ENCODE assay signal across 9 mouse cellular contexts in the genomic region with DNA sequence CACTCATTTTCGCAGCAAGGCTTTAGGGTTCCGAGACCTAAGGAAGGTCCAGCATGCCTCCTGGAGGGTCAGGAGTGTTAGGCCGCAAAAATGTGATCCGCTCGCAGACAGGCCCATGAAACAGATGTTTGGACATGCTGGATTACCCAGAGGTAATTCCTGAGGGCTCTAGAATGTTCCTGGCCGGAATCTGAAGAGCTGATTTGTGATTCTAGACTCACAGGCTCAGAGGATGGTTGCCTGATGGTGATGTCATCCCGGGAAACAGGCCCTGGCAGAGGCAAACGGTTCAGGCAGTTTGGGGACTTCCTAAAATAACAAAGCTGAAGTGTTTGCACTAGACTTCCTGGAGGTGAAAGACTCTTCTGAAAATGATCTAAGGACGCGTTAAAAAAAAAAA. TPM values are rescaled to one million over a fixed set of nuclear protein-coding genes. Genes with fewer than 3 reads are reported as not detected.
DNase-seq lines count a peak whose midpoint lies in the region; ATAC-seq and TF ChIP-seq lines count a peak whose summit lies in the region.
"Had no signal": no experiment of that assay in that cellular context is flagged by ENCODE, and none has a peak within 500 bp of the region (broad histone marks: within the 10 kb centered on the region; RNA-seq: fewer than 3 reads in every experiment).

No protein-coding gene starts in this region.

- H3K9ac ChIP-seq in neural tube, embryonic 11.5 days (ENCODE audit: low read length): no peak overlapping the region
- H3K9ac ChIP-seq in embryonic facial prominence, embryonic 15.5 days: no peak overlapping the region
- H3K9ac ChIP-seq in heart, embryonic 14.5 days (ENCODE audit: low read length): peak overlapping the region; percentile 62
- no peak overlapping the region for H3K9ac ChIP-seq in kidney, postnatal 0 days (ENCODE audit: low read depth, low read length)
- no peak overlapping the region for H3K9ac ChIP-seq in midbrain, embryonic 15.5 days
- H3K9ac ChIP-seq: liver, embryonic 13.5 days had no signal

- TF ChIP-seq CTCF in kidney, postnatal 0 days (IDR thresholded peaks at IDR 0.05; ENCODE audit: low read depth): no peak

- H3K36me3 ChIP-seq in neural tube, embryonic 11.5 days (ENCODE audit: control insufficient read depth, insufficient read depth, low read length): no peaks in the 10 kb centered on the region
- no peaks in the 10 kb centered on the region for H3K36me3 ChIP-seq in embryonic facial prominence, embryonic 15.5 days
- no peaks in the 10 kb centered on the region for H3K36me3 ChIP-seq in heart, embryonic 14.5 days (ENCODE audit: control insufficient read depth, insufficient read depth, low read length)
- no peaks in the 10 kb centered on the region for H3K36me3 ChIP-seq in kidney, postnatal 0 days (ENCODE audit: insufficient read depth, low read length)
- no peaks in the 10 kb centered on the region for H3K36me3 ChIP-seq in midbrain, embryonic 15.5 days (replicated peaks)
- H3K36me3 ChIP-seq: liver, embryonic 13.5 days had no signal

- no peaks in the 10 kb centered on the region for H3K27me3 ChIP-seq in neural tube, embryonic 11.5 days (ENCODE audit: control insufficient read depth, insufficient read depth, low read length)
- H3K27me3 ChIP-seq in embryonic facial prominence, embryonic 15.5 days: no peaks in the 10 kb centered on the region
- no peaks in the 10 kb centered on the region for H3K27me3 ChIP-seq in heart, embryonic 14.5 days (ENCODE audit: control insufficient read depth, insufficient read depth, low read length)
- H3K27me3 ChIP-seq in kidney, postnatal 0 days (ENCODE audit: insufficient read depth, low read length): no peaks in the 10 kb centered on the region
- H3K27me3 ChIP-seq in midbrain, embryonic 15.5 days (replicated peaks): no peaks in the 10 kb centered on the region
- H3K27me3 ChIP-seq: liver, embryonic 13.5 days had no signal

- peak; percentile 35 for DNase-seq in neural tube, embryonic 11.5 days (ENCODE audit: low spot score)
- no peak for DNase-seq in neural tube, embryonic 10.5 days (ENCODE audit: extremely low spot score, low spot score)
- DNase-seq in kidney, postnatal 0 days (ENCODE audit: low spot score): peak; percentile 58
- no peak for DNase-seq in spleen, adult 12 weeks (ENCODE audit: low spot score)
- no peak for DNase-seq in spleen, postnatal 4 days (ENCODE audit: low spot score in 2 of 2)
- DNase-seq: liver, embryonic 13.5 days had no signal

- no peaks in the 10 kb centered on the region for H3K9me3 ChIP-seq in neural tube, embryonic 11.5 days (ENCODE audit: control insufficient read depth, low read length)
- no peaks in the 10 kb centered on the region for H3K9me3 ChIP-seq in embryonic facial prominence, embryonic 15.5 days (replicated peaks)
- no peaks in the 10 kb centered on the region for H3K9me3 ChIP-seq in heart, embryonic 14.5 days (ENCODE audit: control insufficient read depth, low read length)
- no peaks in the 10 kb centered on the region for H3K9me3 ChIP-seq in kidney, postnatal 0 days (replicated peaks; ENCODE audit: low read length)
- no peaks in the 10 kb centered on the region for H3K9me3 ChIP-seq in midbrain, embryonic 15.5 days
- H3K9me3 ChIP-seq: liver, embryonic 13.5 days had no signal

- no peak overlapping the region for H3K4me3 ChIP-seq in neural tube, embryonic 11.5 days (ENCODE audit: low read depth, low read length)
- H3K4me3 ChIP-seq in embryonic facial prominence, embryonic 15.5 days (replicated peaks): no peak overlapping the region
- no peak overlapping the region for H3K4me3 ChIP-seq in heart, embryonic 14.5 days (ENCODE audit: control insufficient read depth in 1 of 2, insufficient read depth in 1 of 2, low read depth in 1 of 2, low read length in 2 of 2)
- H3K4me3 ChIP-seq in kidney, postnatal 0 days (replicated peaks; ENCODE audit: low read depth, low read length): no peak overlapping the region
- H3K4me3 ChIP-seq in midbrain, embryonic 15.5 days: no peak overlapping the region
- H3K4me3 ChIP-seq: liver, embryonic 13.5 days had no signal

- peaks cover 43% of the 10 kb centered on the region for H3K4me1 ChIP-seq in neural tube, embryonic 11.5 days (ENCODE audit: control insufficient read depth, insufficient read depth, low read length)
- peaks cover 70% of the 10 kb centered on the region for H3K4me1 ChIP-seq in embryonic facial prominence, embryonic 15.5 days
- H3K4me1 ChIP-seq in heart, embryonic 14.5 days (ENCODE audit: control insufficient read depth in 2 of 2, insufficient read depth in 2 of 2, low read length in 2 of 2): peaks cover 58 to 88% of the 10 kb centered on the region in 2 experiments
- peaks cover 21% of the 10 kb centered on the region for H3K4me1 ChIP-seq in kidney, postnatal 0 days (replicated peaks; ENCODE audit: insufficient read depth, low read length)
- peaks cover 31% of the 10 kb centered on the region for H3K4me1 ChIP-seq in midbrain, embryonic 15.5 days

- 21% methylated on average over 10 of the region's 10 CpGs for WGBS in neural tube, embryonic 11.5 days
- 27% methylated on average over 10 of the region's 10 CpGs for WGBS in embryonic facial prominence, embryonic 15.5 days
- WGBS in heart, embryonic 14.5 days: 33% methylated on average over 10 of the region's 10 CpGs
- WGBS in kidney, postnatal 0 days: 36% methylated on average over 10 of the region's 10 CpGs
- 28% methylated on average over 10 of the region's 10 CpGs for WGBS in midbrain, embryonic 15.5 days

- H3K4me2 ChIP-seq in neural tube, embryonic 11.5 days (ENCODE audit: low read depth): no peak overlapping the region
- H3K4me2 ChIP-seq in embryonic facial prominence, embryonic 15.5 days (replicated peaks): peak overlapping the region; percentile 16
- H3K4me2 ChIP-seq in heart, embryonic 14.5 days (ENCODE audit: low read length): 0 out of 2 replicates have a peak overlapping the region, but pooled peaks have one; percentile 9
- H3K4me2 ChIP-seq in kidney, postnatal 0 days (ENCODE audit: low read length): no peak overlapping the region
- no peak overlapping the region for H3K4me2 ChIP-seq in midbrain, embryonic 15.5 days
- H3K4me2 ChIP-seq: liver, embryonic 13.5 days had no signal

- peak overlapping the region; percentile 24; the same call in 1 of the 2 replicates for H3K27ac ChIP-seq in neural tube, embryonic 11.5 days (ENCODE audit: low read depth, low read length)
- peak overlapping the region; percentile 86 for H3K27ac ChIP-seq in embryonic facial prominence, embryonic 15.5 days (replicated peaks)
- H3K27ac ChIP-seq in heart, embryonic 14.5 days (replicated peaks in 1 of 2; ENCODE audit: control insufficient read depth in 1 of 2, insufficient read depth in 1 of 2, low read depth in 2 of 2, low read length in 2 of 2): peak overlapping the region; percentile 74 to 95
- H3K27ac ChIP-seq in kidney, postnatal 0 days: peak overlapping the region; percentile 42
- peak overlapping the region; percentile 55 for H3K27ac ChIP-seq in midbrain, embryonic 15.5 days
- H3K27ac ChIP-seq: liver, embryonic 13.5 days had no signal

- no peak for ATAC-seq in neural tube, embryonic 11.5 days (ENCODE audit: insufficient read depth, low FRiP score, low TSS enrichment)
- no peak for ATAC-seq in embryonic facial prominence, embryonic 15.5 days (ENCODE audit: insufficient number of reproducible peaks, low FRiP score, low TSS enrichment, low read depth)
- ATAC-seq in heart, embryonic 14.5 days (ENCODE audit: insufficient number of reproducible peaks, insufficient read depth, low FRiP score, low read depth): no peak; the same call in 1 of the 2 replicates
- ATAC-seq in kidney, postnatal 0 days (replicated peaks; ENCODE audit: low FRiP score, low read depth): no peak
- no peak for ATAC-seq in midbrain, embryonic 15.5 days (replicated peaks)

RNA-seq across cellular contexts. Expression of a gene that starts 50.7 kb away (rescaled TPM):
- 26.4 and 29.8 TPM in 2 replicates for polyA plus RNA-seq in neural tube, embryonic 11.5 days (2014; fragmentation: Nextera tagmentation; extraction: Ambion mirVana)
- polyA plus RNA-seq in embryonic facial prominence, embryonic 15.5 days (2015; fragmentation: Nextera tagmentation; extraction: Ambion mirVana): 28.4 and 28.9 TPM in 2 replicates
- polyA plus RNA-seq in heart, embryonic 14.5 days (2014; fragmentation: Nextera tagmentation; extraction: Ambion mirVana): 41.3 and 42.1 TPM in 2 replicates
- polyA plus RNA-seq in kidney, postnatal 0 days (2015; fragmentation: Nextera tagmentation; extraction: Ambion mirVana): 11.6 and 13.0 TPM in 2 replicates
- polyA plus RNA-seq in midbrain, embryonic 15.5 days (2015; fragmentation: Nextera tagmentation; extraction: Ambion mirVana): 60.7 and 61.2 TPM in 2 replicates

Comparison
In these comparisons a context has a peak if more than half of its experiments do, and no peak if none do; other contexts are left out.
1. DNase-seq: peak in neural tube, embryonic 11.5 days (single experiment) and kidney, postnatal 0 days (single experiment); none in neural tube, embryonic 10.5 days (single experiment), spleen, adult 12 weeks (single experiment) and spleen, postnatal 4 days (0 of 2).
2. H3K27ac ChIP-seq: peak in every context shown above with its lines; median percentile 86 in embryonic facial prominence, embryonic 15.5 days; 84 in heart, embryonic 14.5 days; 55 in midbrain, embryonic 15.5 days; 42 in kidney, postnatal 0 days; 24 in neural tube, embryonic 11.5 days.
3. H3K4me2 ChIP-seq: peak in embryonic facial prominence, embryonic 15.5 days (single experiment) and heart, embryonic 14.5 days (single experiment); none in neural tube, embryonic 11.5 days (single experiment), kidney, postnatal 0 days (single experiment) and midbrain, embryonic 15.5 days (single experiment).